Comparison of ENCODE assay signal across 8 mouse cellular contexts in genomic region chr3:52198751-52199738, GRCm38 (mm10).
DNase-seq lines count a peak whose midpoint lies in the region; ATAC-seq and TF ChIP-seq lines count a peak whose summit lies in the region.

No protein-coding gene starts in this region.

- no peak overlapping the region for H3K27ac ChIP-seq in cerebellum, adult 2 months (ENCODE audit: insufficient read depth, low read length)
- H3K27ac ChIP-seq in intestine, embryonic 14.5 days (ENCODE audit: low read depth): no peak overlapping the region
- no peak overlapping the region for H3K27ac ChIP-seq in lung, embryonic 15.5 days

- no peaks in the 10 kb centered on the region for H3K36me3 ChIP-seq in intestine, embryonic 14.5 days (ENCODE audit: control insufficient read depth, insufficient read depth, low read length)
- no peaks in the 10 kb centered on the region for H3K36me3 ChIP-seq in lung, embryonic 15.5 days

- H3K27me3 ChIP-seq in cerebellum, adult 2 months (ENCODE audit: control insufficient read depth, insufficient read depth, low read length): no peaks in the 10 kb centered on the region
- H3K27me3 ChIP-seq in intestine, embryonic 14.5 days (replicated peaks; ENCODE audit: control insufficient read depth, insufficient read depth, low read length): no peaks in the 10 kb centered on the region
- no peaks in the 10 kb centered on the region for H3K27me3 ChIP-seq in lung, embryonic 15.5 days

- peak; percentile 11; the same call in 1 of the 2 replicates for TF ChIP-seq CTCF in cerebellum, adult 2 months (IDR thresholded peaks at IDR 0.05; ENCODE audit: borderline replicate concordance, insufficient read depth, low read depth, low read length)

- peak; percentile 23 to 32 for DNase-seq in cerebellum, adult 2 months
- no peak for DNase-seq in cerebellum, adult 9-10 months
- DNase-seq in B cell, adult 2 months: peak; percentile 67 to 68
- DNase-seq in c-Kit-positive CD71-positive TER-119-negative erythroid progenitor cells, embryonic 14.5 days (ENCODE audit: low read depth): peak; percentile 8
- DNase-seq in intestine, embryonic 14.5 days (ENCODE audit: low spot score): no peak
- DNase-seq in thymus, postnatal 14 days: peak; percentile 33
- DNase-seq in embryo, embryonic 11 days: no peak

- H3K9ac ChIP-seq in intestine, embryonic 14.5 days (ENCODE audit: low read length): no peak overlapping the region
- H3K9ac ChIP-seq in lung, embryonic 15.5 days: no peak overlapping the region

- 78% methylated on average over 17 of the region's 17 CpGs for WGBS in cerebellum, adult 2 months
- 46% methylated on average over 17 of the region's 17 CpGs for WGBS in intestine, embryonic 14.5 days
- WGBS in lung, embryonic 15.5 days: 43% methylated on average over 17 of the region's 17 CpGs

- no peak for ATAC-seq in intestine, embryonic 14.5 days (replicated peaks; ENCODE audit: low FRiP score, low TSS enrichment, low read depth)
- no peak for ATAC-seq in lung, embryonic 15.5 days (ENCODE audit: borderline replicate concordance, extremely low read depth, low FRiP score, low TSS enrichment)

- H3K9me3 ChIP-seq in intestine, embryonic 14.5 days (ENCODE audit: control insufficient read depth, low read length): no peaks in the 10 kb centered on the region
- H3K9me3 ChIP-seq in lung, embryonic 15.5 days: no peaks in the 10 kb centered on the region

- TF ChIP-seq POLR2A in cerebellum, adult 2 months (IDR thresholded peaks at IDR 0.05; ENCODE audit: borderline replicate concordance, insufficient read depth, low read length): no peak

- no peak overlapping the region for H3K4me3 ChIP-seq in cerebellum, adult 2 months (replicated peaks; ENCODE audit: insufficient read depth, low read depth, low read length)
- peak overlapping the region; percentile 6; the same call in 1 of the 2 replicates for H3K4me3 ChIP-seq in intestine, embryonic 14.5 days (ENCODE audit: low read depth, low read length)
- 0 out of 2 replicates have a peak overlapping the region, but pooled peaks have one; percentile 17 for H3K4me3 ChIP-seq in lung, embryonic 15.5 days

- peak overlapping the region; percentile 18 for H3K4me2 ChIP-seq in intestine, embryonic 14.5 days (ENCODE audit: low read length)
- H3K4me2 ChIP-seq in lung, embryonic 15.5 days: peak overlapping the region; percentile 43

- H3K4me1 ChIP-seq in cerebellum, adult 2 months (ENCODE audit: control insufficient read depth, insufficient read depth, low read length): peaks cover 5% of the 10 kb centered on the region
- H3K4me1 ChIP-seq in intestine, embryonic 14.5 days (replicated peaks; ENCODE audit: control insufficient read depth, insufficient read depth, low read length): peaks cover 10% of the 10 kb centered on the region; the same call in 1 of the 2 replicates
- peaks cover 23% of the 10 kb centered on the region for H3K4me1 ChIP-seq in lung, embryonic 15.5 days

Comparison
In these comparisons a context has a peak if more than half of its experiments do, and no peak if none do; other contexts are left out.
1. DNase-seq: peak in cerebellum, adult 2 months (2 of 2), B cell, adult 2 months (2 of 2), c-Kit-positive CD71-positive TER-119-negative erythroid progenitor cells, embryonic 14.5 days (single experiment) and thymus, postnatal 14 days (single experiment); none in cerebellum, adult 9-10 months (single experiment), intestine, embryonic 14.5 days (single experiment) and embryo, embryonic 11 days (single experiment).